Mouse (Mus musculus): ENCODE measurements around the gene Actn2.

The Actn2 gene

GRCm38 (mm10) chr13:12340183-12340975 lies at the start of gene Actn2:
Gene Actn2, minus strand, starts transcription at chr13:12340760.
- DNase-seq (ENCODE audit: low spot score): peak; percentile 72

- DNase-seq (ENCODE audit: low spot score): no peak
Measured at GRCm38 (mm10) chr13:12386286-12386685, 45.7 kb upstream of the Actn2 start.

DNA sequence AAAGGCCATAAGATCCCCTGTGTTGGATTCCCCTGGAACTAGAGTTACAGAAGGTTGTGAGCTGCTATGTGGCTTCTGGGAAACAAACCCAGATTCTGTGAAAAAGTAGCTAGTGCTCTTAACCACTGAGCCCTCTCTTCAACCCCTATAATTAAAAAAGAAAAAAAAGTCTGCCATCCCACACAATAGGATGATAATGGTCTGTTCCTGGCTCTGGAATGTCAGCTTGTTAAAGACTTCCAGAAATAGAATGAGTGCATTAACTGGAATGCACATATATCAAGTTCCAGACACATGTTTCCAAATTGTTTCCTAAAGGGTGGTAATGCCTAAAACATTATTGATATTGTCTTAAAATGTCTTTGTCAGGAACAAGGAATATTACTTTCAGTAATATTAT lies 44.2 kb upstream of the Actn2 start:
- DNase-seq (ENCODE audit: low spot score): no peak

GRCm38 (mm10) chr13:12376778-12377177 lies 36.2 kb upstream of the Actn2 start:
- no peak for DNase-seq (ENCODE audit: low spot score)

- no peak for DNase-seq (ENCODE audit: low spot score)
Measured at GRCm38 (mm10) chr13:12372755-12373154, 32.2 kb upstream of the Actn2 start.

DNA sequence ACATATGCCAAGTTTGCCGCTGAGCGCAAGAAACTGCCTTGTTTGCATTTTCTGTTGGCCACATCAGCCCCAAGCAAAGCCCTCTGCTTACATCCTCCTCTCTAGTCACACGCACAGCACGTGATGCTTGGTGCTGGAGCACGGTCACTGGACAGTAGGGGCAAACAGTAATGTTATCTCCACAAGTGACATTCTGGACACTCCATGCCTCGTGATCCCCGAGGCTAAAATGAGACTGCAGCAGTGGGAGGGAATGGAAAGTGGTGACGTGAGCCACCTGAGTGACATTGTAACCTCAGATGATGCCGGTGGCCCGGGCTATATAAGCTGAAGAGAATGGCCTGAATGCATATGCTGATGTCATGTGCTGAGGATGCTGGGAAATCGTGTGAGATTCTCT lies 29.4 kb upstream of the Actn2 start:
- DNase-seq (ENCODE audit: low spot score): no peak

GRCm38 (mm10) chr13:12369041-12369621 lies 28.6 kb upstream of the Actn2 start:
- no peak for DNase-seq (ENCODE audit: low spot score)

GRCm38 (mm10) chr13:12361486-12361885 lies 20.9 kb upstream of the Actn2 start:
- no peak for DNase-seq (ENCODE audit: low spot score)

DNA sequence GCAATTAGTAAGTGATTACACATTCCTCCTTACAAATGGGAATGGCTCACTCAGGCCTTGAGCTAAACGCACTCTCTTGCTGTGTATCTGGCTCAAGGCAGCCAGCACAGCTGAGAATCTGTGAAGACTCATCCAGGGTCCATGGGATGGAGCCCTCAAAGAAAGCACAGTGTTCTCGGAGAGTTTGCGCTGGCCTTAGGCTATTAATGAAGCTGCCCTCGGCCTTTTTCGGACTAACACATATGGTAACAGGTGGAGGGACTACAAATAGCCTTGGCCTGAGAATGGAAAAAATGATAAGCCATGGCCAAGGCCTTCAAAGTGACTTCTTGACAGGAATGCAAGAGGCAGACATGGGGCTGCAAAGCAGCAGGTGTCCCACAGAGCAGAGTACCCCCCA lies 17.0 kb upstream of the Actn2 start:
- DNase-seq (ENCODE audit: low spot score): no peak

DNA sequence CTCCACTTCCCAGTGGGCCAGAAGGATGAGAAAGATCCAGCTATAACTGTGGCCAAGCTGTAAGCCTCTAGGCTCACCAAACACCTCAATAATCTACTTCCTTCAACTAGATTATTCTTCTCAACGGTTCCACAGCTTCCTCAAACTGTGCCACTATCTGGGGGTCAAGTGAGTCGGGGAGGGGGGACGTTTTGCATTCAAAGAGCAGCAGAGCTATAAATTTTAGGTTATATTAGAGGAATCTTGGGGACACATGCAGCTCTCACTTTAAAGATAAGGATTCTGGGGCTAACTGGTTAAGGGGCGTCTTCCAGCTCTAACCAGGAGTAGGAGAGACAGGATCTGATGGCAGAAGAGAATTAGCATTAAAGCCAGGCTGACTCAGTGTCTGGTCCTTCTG lies 15.6 kb upstream of the Actn2 start:
- DNase-seq (ENCODE audit: low spot score): no peak

DNA sequence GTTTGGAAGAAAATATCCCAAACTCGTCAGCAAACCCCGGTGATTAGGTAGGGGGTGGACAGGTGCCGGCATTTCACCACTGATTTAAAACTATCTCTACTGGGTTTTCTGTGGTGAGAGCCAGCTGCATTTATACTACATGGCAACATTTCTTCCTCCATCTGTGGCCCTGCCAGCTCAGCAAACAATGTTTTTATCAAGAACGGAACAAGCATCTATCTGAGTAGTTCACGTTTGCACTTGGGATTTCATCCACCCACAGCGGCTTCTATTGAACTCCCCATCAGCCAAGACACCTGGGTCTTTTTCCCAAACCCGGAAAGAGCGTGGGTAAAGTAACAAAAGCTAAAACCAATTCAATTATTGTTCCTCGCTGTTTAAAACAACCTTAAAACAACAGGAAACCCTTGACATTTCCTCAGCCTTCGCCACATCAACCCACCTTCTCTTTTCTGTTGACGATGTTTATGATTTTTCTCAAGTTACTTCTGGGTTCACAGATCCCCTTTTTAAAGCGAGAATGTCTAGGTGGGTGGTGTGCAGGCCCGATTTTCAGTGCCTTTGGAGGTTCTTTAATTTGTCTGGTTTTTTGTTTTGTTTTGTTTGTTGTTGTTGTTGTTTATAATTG lies 8.8 kb upstream of the Actn2 start:
- DNase-seq (ENCODE audit: low spot score): no peak

DNA sequence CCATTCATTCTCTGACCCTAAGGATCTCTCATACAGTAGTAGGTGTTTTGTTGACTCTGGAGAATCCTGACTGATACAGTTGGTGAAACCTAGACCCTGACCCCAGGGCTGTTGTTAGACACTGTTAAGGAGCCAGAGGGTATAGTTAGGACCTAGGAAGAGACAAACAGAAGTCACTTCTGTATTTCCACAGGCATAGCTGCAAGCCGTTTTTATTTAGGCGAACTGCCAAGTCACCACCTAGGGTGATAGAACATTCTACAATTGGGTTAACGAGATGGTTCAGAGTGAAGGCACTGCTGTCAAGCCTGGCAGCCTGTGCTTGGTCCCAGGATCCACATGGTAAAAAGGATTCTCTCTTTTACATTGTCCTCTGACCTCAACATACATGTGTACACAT lies 6.3 kb upstream of the Actn2 start:
- DNase-seq (ENCODE audit: low spot score): no peak

DNA sequence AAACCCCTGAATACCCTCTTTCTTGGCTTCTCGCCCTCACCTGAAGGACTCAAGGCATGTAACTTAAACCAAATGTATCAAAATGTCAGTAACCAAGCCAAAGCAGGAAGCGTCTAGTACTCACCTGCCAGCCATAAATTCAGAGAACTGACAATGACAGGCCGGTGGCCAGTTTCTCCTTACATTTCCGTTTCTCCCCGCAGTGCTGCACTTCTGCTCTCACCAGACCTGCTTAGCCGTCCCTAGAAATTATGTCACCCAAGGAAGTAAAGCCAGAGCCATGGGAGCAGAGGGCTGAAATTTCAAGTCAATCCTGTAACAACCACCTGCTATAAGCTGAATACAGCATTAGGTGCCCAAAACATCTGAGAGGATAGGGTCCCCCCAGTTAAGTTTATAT lies 887 bp upstream of the Actn2 start:
- DNase-seq (ENCODE audit: low spot score): no peak

GRCm38 (mm10) chr13:12339446-12339845 lies 1.1 kb downstream of the Actn2 start:
- DNase-seq (ENCODE audit: low spot score): no peak

DNA sequence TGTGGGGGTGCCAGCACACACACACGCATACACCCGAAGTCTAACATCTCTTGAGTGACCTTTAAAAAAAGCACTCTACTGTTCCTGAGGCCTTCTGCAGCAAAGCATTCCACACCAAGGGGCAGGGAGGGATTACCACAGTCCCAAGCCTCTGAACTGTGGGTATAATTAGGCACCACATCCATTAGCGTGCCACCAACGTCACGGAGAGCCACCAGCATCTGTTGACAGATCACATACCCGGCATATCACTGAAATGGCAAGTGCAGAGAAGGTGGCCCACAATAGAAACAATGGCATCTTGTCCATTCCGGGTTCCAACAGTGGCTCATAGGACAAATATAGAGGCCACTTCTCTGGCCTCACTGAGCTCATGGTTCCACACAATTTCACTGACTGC lies 2.8 kb downstream of the Actn2 start:
- DNase-seq (ENCODE audit: low spot score): no peak

DNA sequence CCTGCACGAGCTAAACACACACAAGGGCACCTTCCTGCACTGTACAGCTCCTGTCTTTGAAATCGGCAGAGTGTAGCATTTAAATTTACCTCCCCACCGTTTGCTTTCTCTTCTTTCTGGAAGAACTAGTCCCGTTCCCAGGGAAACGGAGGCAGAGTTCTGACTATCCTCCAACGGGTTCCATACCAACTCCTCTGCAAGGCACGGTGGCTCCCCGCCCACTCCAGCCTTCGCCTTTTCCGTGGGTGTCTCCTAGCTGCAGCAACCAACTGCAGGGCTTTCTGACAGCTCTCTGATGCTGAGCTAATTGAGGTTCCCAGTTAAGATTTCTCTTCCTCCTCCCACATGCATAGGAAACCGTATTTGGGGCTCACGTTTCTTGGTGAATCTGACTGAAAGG lies 6.5 kb downstream of the Actn2 start:
- DNase-seq (ENCODE audit: low spot score): no peak

- no peak for DNase-seq (ENCODE audit: low spot score)
Measured at GRCm38 (mm10) chr13:12331528-12331927, 9.0 kb downstream of the Actn2 start.

GRCm38 (mm10) chr13:12328392-12328791 lies 12.2 kb downstream of the Actn2 start:
- no peak for DNase-seq (ENCODE audit: low spot score)

DNA sequence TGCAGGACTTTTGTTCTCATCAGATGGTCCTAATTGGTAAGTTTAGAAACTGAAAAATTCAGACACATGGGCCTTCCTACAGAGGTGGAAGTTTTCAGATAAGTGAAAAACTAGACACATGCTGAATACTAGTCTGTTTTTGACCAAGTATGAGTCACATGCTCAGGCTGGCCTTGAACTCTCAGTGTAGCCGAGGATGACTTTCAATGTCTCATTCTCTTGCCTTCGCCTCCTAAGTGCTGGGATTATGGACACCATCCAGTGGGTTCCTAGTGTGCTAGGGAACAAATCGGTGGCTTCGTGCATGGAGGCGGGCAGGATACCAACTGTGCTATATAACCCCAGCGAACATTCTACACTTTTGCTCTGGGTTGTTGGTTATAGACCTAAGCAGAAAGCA lies 13.0 kb downstream of the Actn2 start:
- DNase-seq (ENCODE audit: low spot score): no peak

DNA sequence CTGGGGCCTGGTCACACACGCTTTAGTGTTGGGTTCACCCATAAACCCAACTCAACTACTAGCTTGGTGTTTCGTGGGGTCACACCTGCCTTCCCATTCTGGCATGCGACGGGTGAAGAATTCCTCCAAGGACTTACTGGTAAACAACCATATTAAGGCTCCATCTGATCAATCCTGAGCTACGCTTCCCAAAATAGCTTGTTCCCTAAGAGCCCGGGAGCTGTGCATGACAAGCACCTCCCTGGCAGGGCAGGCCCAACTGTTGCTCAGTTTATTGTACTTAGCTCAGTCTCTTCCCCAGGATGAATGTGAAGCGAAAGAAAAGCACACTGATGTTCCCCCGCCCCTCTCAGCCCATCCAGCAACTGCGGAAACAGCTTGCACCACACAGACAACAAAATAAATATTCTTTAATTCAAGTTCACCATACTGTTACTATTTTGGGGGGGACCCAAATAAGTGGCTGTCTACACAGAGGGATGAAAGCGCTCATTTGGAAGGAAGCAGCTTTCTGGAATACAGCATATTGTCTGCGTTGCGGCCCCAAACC lies 17.4 kb downstream of the Actn2 start:
- DNase-seq (ENCODE audit: low spot score): no peak

DNA sequence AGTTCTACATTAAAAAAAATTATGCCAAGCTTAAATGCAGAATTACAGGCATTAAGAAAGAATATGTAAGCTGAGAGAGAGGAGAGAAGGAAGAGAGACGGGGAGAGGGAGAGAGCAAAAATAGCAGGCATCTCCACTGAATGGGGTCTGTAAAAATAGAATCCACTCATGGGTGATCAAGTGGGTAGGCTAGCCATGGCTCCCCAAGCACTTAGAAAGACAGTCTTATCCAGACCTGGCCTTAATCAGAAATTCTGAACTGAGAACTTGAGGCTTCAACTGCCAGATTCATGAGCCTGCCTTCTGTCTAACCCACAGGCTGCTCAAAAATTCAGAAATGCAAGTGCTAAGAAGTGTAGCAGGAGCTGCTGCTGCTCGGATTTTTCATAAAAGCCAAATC lies 20.4 kb downstream of the Actn2 start:
- DNase-seq (ENCODE audit: low spot score): no peak

- DNase-seq (ENCODE audit: low spot score): no peak
Measured at GRCm38 (mm10) chr13:12318017-12318416, 22.5 kb downstream of the Actn2 start.

GRCm38 (mm10) chr13:12317191-12317765 lies 23.3 kb downstream of the Actn2 start:
- no peak for DNase-seq (ENCODE audit: low spot score)

Data from ovary, adult 18-20 months (tissue).